Mouse (Mus musculus) hindbrain, embryonic 11.5 days (tissue): ENCODE measurements at regions not wholly inside any gene's neighbourhood (a gene's known extent, or its start where the extent isn't known, plus 50 kb on each side); places are given as distances from the start of the nearest gene placed in this dataset.

Experiments used
- ATAC-seq: fragments of 200-750 bp; cut with Nextera tagmentation; 2 replicates; pipeline ENCODE4 v1.8.0; 2017; ENCODE audit warnings: mild to moderate bottlenecking, moderate TSS enrichment, moderate library complexity; ENCODE audit not compliant: low FRiP score
- DNase-seq: peaks from one replicate; pipeline ENCODE4 v3.0.0-alpha.2; 2015; ENCODE audit warnings: low spot score
- H3K27ac ChIP-seq: fragments of 300-500 bp; sonication (generic); 2 replicates; pipeline ENCODE4 v1.5.1; 2014; ENCODE audit warnings: mild to moderate bottlenecking, low read depth, low read length
- H3K27me3 ChIP-seq: fragments of 300-500 bp; sonication (generic); 2 replicates; pipeline ENCODE4 v1.6.1; 2014; ENCODE audit warnings: mild to moderate bottlenecking, low read length, moderate library complexity, mixed read lengths; ENCODE audit not compliant: control insufficient read depth, insufficient read depth
- H3K36me3 ChIP-seq: fragments of 300-500 bp; sonication (generic); 2 replicates; pipeline ENCODE4 v1.6.1; 2014; ENCODE audit warnings: mild to moderate bottlenecking, low read length, moderate library complexity, mixed read lengths; ENCODE audit not compliant: control insufficient read depth, insufficient read depth
- H3K4me1 ChIP-seq: fragments of 300-500 bp; sonication (generic); replicated peaks from 2 replicates; pipeline ENCODE4 v1.6.1; 2014; ENCODE audit warnings: low read length, mixed read lengths; ENCODE audit not compliant: control insufficient read depth, insufficient read depth
- H3K4me2 ChIP-seq: fragments of 300-500 bp; sonication (generic); replicated peaks from 2 replicates; pipeline ENCODE4 v1.6.1; 2014; ENCODE audit warnings: mild to moderate bottlenecking, low read depth, low read length
- H3K4me3 ChIP-seq: fragments of 300-500 bp; sonication (generic); 2 replicates; pipeline ENCODE4 v1.5.1; 2014; ENCODE audit warnings: low read depth, low read length
- H3K9ac ChIP-seq: fragments of 300-500 bp; sonication (generic); 2 replicates; pipeline ENCODE4 v1.6.1; 2014; ENCODE audit warnings: low read depth, low read length
- H3K9me3 ChIP-seq: fragments of 300-500 bp; sonication (generic); 2 replicates; pipeline ENCODE4 v1.6.1; 2016; ENCODE audit warnings: low read length; ENCODE audit not compliant: control insufficient read depth
- WGBS: fragments of 180-500 bp; shearing (Covaris S2); extraction: QIAGEN DNeasy Blood & Tissue Kit; methylation state at CpG from one replicate; pipeline ENCODE4 v1.1.7; 2014; 5-methylcytosine and 5-hydroxymethylcytosine counted together

GRCm38 (mm10) chr3:139780054-139780453 is 574.6 kb downstream of the Stpg2 start:
- no peak overlapping the region for H3K9ac ChIP-seq
- no peak overlapping the region for H3K4me2 ChIP-seq
- H3K27me3 ChIP-seq, result no peaks in the 10 kb centered on the region; the same call in 1 of the 2 replicates
- WGBS, result 82% methylated on average over 6 of the region's 6 CpGs
- DNase-seq, result no peak
- H3K9me3 ChIP-seq, result no peaks in the 10 kb centered on the region
- no peak for ATAC-seq
- no peak overlapping the region for H3K27ac ChIP-seq
- no peak overlapping the region for H3K4me3 ChIP-seq
- no peaks in the 10 kb centered on the region for H3K36me3 ChIP-seq
- H3K4me1 ChIP-seq, result no peaks in the 10 kb centered on the region

GRCm38 (mm10) chr3:139783406-139783805 is 577.9 kb downstream of the Stpg2 start:
- Histone ChIP-seq H3K27me3 (no peaks in the 10 kb centered on the region; the same call in 1 of the 2 replicates), H3K27ac (no peak overlapping the region), H3K4me2 (no peak overlapping the region), H3K9ac (no peak overlapping the region), H3K4me3 (no peak overlapping the region), H3K36me3 (no peaks in the 10 kb centered on the region), H3K4me1 (no peaks in the 10 kb centered on the region), H3K9me3 (no peaks in the 10 kb centered on the region)
- 44% methylated on average over 3 of the region's 3 CpGs for WGBS
- ATAC-seq (peak; percentile 39; the same call in 1 of the 2 replicates), DNase-seq (peak; percentile 15)

- ATAC-seq (no peak), DNase-seq (no peak)
- Histone ChIP-seq H3K4me3 (no peak overlapping the region), H3K27ac (no peak overlapping the region), H3K9ac (no peak overlapping the region), H3K36me3 (no peaks in the 10 kb centered on the region), H3K4me2 (no peak overlapping the region), H3K4me1 (no peaks in the 10 kb centered on the region), H3K27me3 (no peaks in the 10 kb centered on the region; the same call in 1 of the 2 replicates), H3K9me3 (no peaks in the 10 kb centered on the region)
- 92% methylated on average over 1 of the region's 1 CpGs for WGBS
These were observed 581.0 kb downstream of the Stpg2 start for GRCm38 (mm10) chr3:139786510-139786909.

- Histone ChIP-seq H3K9me3 (no peaks in the 10 kb centered on the region), H3K27ac (no peak overlapping the region), H3K4me2 (no peak overlapping the region), H3K9ac (no peak overlapping the region), H3K4me3 (no peak overlapping the region), H3K36me3 (no peaks in the 10 kb centered on the region), H3K27me3 (no peaks in the 10 kb centered on the region), H3K4me1 (no peaks in the 10 kb centered on the region)
- ATAC-seq (no peak), DNase-seq (no peak)
- 84% methylated on average over 2 of the region's 2 CpGs for WGBS
These were observed 583.4 kb downstream of the Stpg2 start for GRCm38 (mm10) chr3:139788854-139789253.

GRCm38 (mm10) chr3:139796685-139797084 is 591.2 kb downstream of the Stpg2 start:
- no peak overlapping the region for H3K4me3 ChIP-seq
- H3K36me3 ChIP-seq, result no peaks in the 10 kb centered on the region
- ATAC-seq (no peak), DNase-seq (no peak)
- H3K27ac ChIP-seq, result no peak overlapping the region
- no peak overlapping the region for H3K4me2 ChIP-seq
- H3K9me3 ChIP-seq, result no peaks in the 10 kb centered on the region
- 67% methylated on average over 1 of the region's 1 CpGs for WGBS
- no peak overlapping the region for H3K9ac ChIP-seq
- H3K27me3 ChIP-seq, result no peaks in the 10 kb centered on the region
- H3K4me1 ChIP-seq, result no peaks in the 10 kb centered on the region

GRCm38 (mm10) chr3:139799059-139799458 is 593.6 kb downstream of the Stpg2 start:
- 83% methylated on average over 2 of the region's 2 CpGs for WGBS
- no peaks in the 10 kb centered on the region for H3K9me3 ChIP-seq
- ATAC-seq, result peak; percentile 72; the same call in 1 of the 2 replicates
- no peaks in the 10 kb centered on the region; the same call in 1 of the 2 replicates for H3K4me1 ChIP-seq
- no peaks in the 10 kb centered on the region for H3K36me3 ChIP-seq
- no peak overlapping the region for H3K9ac ChIP-seq
- DNase-seq, result no peak
- no peaks in the 10 kb centered on the region for H3K27me3 ChIP-seq
- no peak overlapping the region for H3K27ac ChIP-seq
- H3K4me3 ChIP-seq, result no peak overlapping the region
- H3K4me2 ChIP-seq, result no peak overlapping the region

- ATAC-seq, result peak; percentile 31; the same call in 1 of the 2 replicates
- DNase-seq, result peak; percentile 22
- Histone ChIP-seq H3K9ac (no peak overlapping the region), H3K27ac (no peak overlapping the region), H3K9me3 (no peaks in the 10 kb centered on the region), H3K4me1 (no peaks in the 10 kb centered on the region; the same call in 1 of the 2 replicates), H3K36me3 (no peaks in the 10 kb centered on the region), H3K4me3 (no peak overlapping the region), H3K27me3 (no peaks in the 10 kb centered on the region), H3K4me2 (no peak overlapping the region)
- 52% methylated on average over 7 of the region's 7 CpGs for WGBS
These were observed 597.5 kb downstream of the Stpg2 start for GRCm38 (mm10) chr3:139802716-139803710.

GRCm38 (mm10) chr3:139828014-139828413 is 622.5 kb downstream of the Stpg2 start:
- no peak for ATAC-seq
- Histone ChIP-seq H3K4me3 (no peak overlapping the region), H3K27ac (no peak overlapping the region), H3K36me3 (no peaks in the 10 kb centered on the region), H3K4me2 (no peak overlapping the region), H3K9ac (no peak overlapping the region), H3K4me1 (no peaks in the 10 kb centered on the region), H3K9me3 (no peaks in the 10 kb centered on the region), H3K27me3 (no peaks in the 10 kb centered on the region)
- no peak for DNase-seq
- WGBS, result 82% methylated on average over 10 of the region's 10 CpGs

- Histone ChIP-seq H3K36me3 (no peaks in the 10 kb centered on the region), H3K9ac (no peak overlapping the region), H3K4me2 (no peak overlapping the region), H3K27me3 (no peaks in the 10 kb centered on the region), H3K27ac (no peak overlapping the region), H3K9me3 (no peaks in the 10 kb centered on the region), H3K4me3 (no peak overlapping the region), H3K4me1 (no peaks in the 10 kb centered on the region)
- WGBS, result 88% methylated on average over 2 of the region's 2 CpGs
- ATAC-seq, result no peak
- DNase-seq, result no peak
These were observed 623.1 kb downstream of the Stpg2 start for GRCm38 (mm10) chr3:139828581-139828980.
